Mouse (Mus musculus) G1E (cell line): ENCODE results near the gene Nlrc5. TPM values are rescaled to one million over a fixed set of nuclear protein-coding genes. Genes with fewer than 3 reads are reported as not detected.

Experiments
- ATAC-seq: 2 replicates; pipeline ENCODE4 v1.8.0; 2016; ENCODE audit warnings: mild to moderate bottlenecking; ENCODE audit not compliant: insufficient number of reproducible peaks, poor library complexity, low FRiP score, severe bottlenecking; ENCODE audit errors: extremely low read depth
- DNase-seq: peaks from one replicate; pipeline ENCODE4 v3.0.0; 2012; ENCODE audit warnings: low spot score
- H3K27me3 ChIP-seq: 2 replicates; pipeline ENCODE4 v1.6.1; 2012; ENCODE audit warnings: mild to moderate bottlenecking, low read length, inconsistent platforms; ENCODE audit not compliant: insufficient read depth
- H3K36me3 ChIP-seq: replicated peaks from 2 replicates; pipeline ENCODE3; 2012; ENCODE audit warnings: mild to moderate bottlenecking, inconsistent platforms
- H3K4me1 ChIP-seq: 2 replicates; pipeline ENCODE4 v1.6.1; 2012; ENCODE audit warnings: low read depth, low read length, inconsistent platforms, mixed read lengths; ENCODE audit not compliant: insufficient read depth
- H3K4me3 ChIP-seq: 2 replicates; pipeline ENCODE4 v1.5.1; 2012; ENCODE audit warnings: low read depth, mild to moderate bottlenecking, inconsistent platforms, low read length, moderate library complexity, mixed read lengths
- H3K9me3 ChIP-seq: replicated peaks from 2 replicates; pipeline ENCODE4 v1.6.1; 2012; ENCODE audit warnings: inconsistent platforms
- CTCF ChIP-seq: IDR thresholded peaks from 2 replicates; pipeline ENCODE4 v1.5.1; 2012; ENCODE audit warnings: low read depth, low read length, inconsistent platforms, mixed read lengths
- GATA1 ChIP-seq: IDR thresholded peaks from 2 replicates; pipeline ENCODE4 v1.6.1; 2012; ENCODE audit warnings: borderline replicate concordance, low read length, inconsistent platforms, mixed read lengths
- GATA2 ChIP-seq: IDR thresholded peaks from 2 replicates; pipeline ENCODE4 v1.6.1; 2012; ENCODE audit warnings: low read depth, low read length, inconsistent platforms, borderline replicate concordance
- POLR2AphosphoS5 ChIP-seq: IDR thresholded peaks from 2 replicates; pipeline ENCODE4 v1.6.1; 2012; ENCODE audit warnings: low read depth, low read length, inconsistent platforms; ENCODE audit not compliant: insufficient replicate concordance
- TAL1 ChIP-seq: conservative IDR thresholded peaks from 2 replicates; pipeline ENCODE4 v1.6.1; 2012; ENCODE audit warnings: low read depth, low read length, inconsistent platforms, mixed read lengths
- polyA plus RNA-seq: library from polyadenylated mRNA; stranded (reverse); fragments of >175 nt; gene quantifications from 2 replicates; pipeline ENCODE4 v1.2.3, GENCODE M21; 2012
- total RNA-seq, 2 experiments: library from RNA; stranded (forward) in 1 of 2; stranded (reverse) in 1 of 2; fragments of 200-1000 nt in 1 of 2; fragments of >200 nt in 1 of 2; fragmentation: Nextera tagmentation in 1 of 2; gene quantifications; 2 replicates each; pipeline ENCODE4 v1.2.3; 2014 to 2017

The Nlrc5 gene
- total and polyA plus RNA-seq, 3 experiments: 0.02 to 1.2 TPM; not detected in 1

DNA sequence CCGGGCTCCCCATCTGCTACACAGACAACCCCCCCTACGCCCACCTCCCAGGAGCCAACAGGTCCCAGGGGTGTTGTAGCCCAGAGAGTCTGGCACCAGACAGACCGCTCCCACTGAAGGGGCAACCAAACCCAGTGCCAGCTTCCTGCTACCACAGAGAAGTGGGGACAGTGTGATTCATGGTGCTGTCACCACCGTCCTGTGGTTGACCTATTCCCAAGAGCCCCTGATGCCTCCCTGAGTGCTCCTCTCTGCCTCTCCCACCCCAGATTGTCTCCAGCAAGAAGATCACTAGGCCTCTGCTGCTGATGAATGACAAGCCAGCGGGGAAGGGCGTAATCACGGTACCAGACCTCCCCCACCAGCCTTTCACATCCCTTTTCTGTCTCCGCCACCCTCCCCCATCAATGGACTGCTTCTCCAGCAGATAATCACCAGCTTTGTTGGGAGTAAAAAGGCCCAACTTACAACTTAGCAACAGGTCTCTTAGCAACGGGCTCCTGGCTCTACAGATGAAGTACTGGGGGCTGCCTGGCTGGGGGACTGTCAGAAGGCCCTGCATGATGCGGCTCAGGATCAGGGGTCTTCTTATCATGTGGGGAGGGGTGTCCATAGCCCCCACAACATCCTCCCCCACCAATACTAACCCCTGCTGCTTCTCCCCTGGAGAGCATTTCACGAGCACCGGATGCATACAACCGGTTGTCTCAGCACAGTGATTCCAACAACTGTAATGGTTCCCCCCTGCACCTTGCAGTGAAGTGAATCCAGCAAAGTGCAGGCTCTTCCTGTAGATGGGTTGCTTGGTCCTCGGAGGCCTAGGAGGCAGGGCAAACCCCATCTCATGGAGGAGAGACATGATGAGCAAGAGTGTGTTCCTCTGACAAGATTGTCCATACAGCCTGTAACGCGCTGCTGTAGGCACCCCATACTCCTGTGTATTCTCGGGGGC is 117.6 kb downstream of the Nlrc5 start:
- DNase-seq: no peak

DNA sequence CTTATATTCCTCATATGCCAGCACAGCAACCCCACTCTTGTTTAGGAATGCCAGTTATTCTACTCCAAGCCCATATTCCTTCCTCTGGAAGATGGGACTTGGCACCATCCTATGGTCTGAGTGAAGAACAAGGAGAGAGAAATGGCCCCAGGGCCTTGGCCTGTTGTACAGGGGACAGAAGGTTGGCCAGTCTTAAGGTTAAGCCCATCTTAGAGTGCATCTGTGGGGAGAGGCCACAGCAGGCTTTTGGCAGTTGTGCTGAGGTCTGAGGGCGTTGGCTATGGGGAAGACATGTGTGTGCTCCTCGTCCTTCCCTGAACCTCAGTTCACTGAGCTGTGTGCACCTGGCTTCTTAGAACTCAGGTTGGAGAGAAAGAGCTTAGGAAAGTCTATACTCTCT is 118.5 kb downstream of the Nlrc5 start:
- no peaks in the 10 kb centered on the region for H3K36me3 ChIP-seq
- H3K27me3 ChIP-seq: peaks cover 57% of the 10 kb centered on the region
- TF ChIP-seq TAL1 (no peak), GATA1 (no peak)
- H3K4me1 ChIP-seq: peaks cover 23% of the 10 kb centered on the region
- H3K9me3 ChIP-seq: no peaks in the 10 kb centered on the region
- no peak overlapping the region for H3K4me3 ChIP-seq
- ATAC-seq (no peak), DNase-seq (no peak)

More for the DNA sequence above, 117.6 kb downstream of the Nlrc5 start:
- no peak for TF ChIP-seq POLR2AphosphoS5
- TF ChIP-seq TAL1: no peak
- no peak for TF ChIP-seq GATA2
- no peak for TF ChIP-seq GATA1
- no peak for TF ChIP-seq CTCF
- ATAC-seq: no peak
- Histone ChIP-seq H3K36me3 (no peaks in the 10 kb centered on the region), H3K4me1 (peaks cover 23% of the 10 kb centered on the region), H3K4me3 (no peak overlapping the region), H3K9me3 (no peaks in the 10 kb centered on the region), H3K27me3 (peaks cover 56% of the 10 kb centered on the region)

DNA sequence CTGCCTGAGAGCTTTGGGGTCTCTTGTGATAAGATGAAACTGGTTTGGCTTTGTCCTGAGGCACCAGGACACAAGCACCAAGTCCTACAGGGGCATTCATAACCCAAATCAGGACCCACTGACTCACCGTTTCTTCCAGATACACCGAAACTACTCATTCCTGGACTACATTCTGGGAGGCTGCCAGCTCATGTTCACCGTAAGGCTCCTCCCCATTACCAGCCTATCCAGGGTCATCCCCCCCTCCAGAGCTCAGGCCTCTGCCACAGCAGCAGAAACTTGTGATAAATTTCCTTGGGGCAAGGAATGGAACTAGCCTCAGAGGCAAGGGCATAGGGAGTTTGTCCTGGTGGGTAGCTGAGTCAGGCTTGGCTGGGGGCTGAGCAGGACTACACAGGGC is 123.1 kb downstream of the Nlrc5 start:
- DNase-seq (no peak), ATAC-seq (no peak)
- TF ChIP-seq TAL1: no peak
- TF ChIP-seq GATA2: no peak
- TF ChIP-seq GATA1: no peak
- Histone ChIP-seq H3K4me1 (peaks cover 12% of the 10 kb centered on the region), H3K27me3 (peaks cover 75% of the 10 kb centered on the region), H3K9me3 (no peaks in the 10 kb centered on the region), H3K36me3 (no peaks in the 10 kb centered on the region), H3K4me3 (no peak overlapping the region)

DNA sequence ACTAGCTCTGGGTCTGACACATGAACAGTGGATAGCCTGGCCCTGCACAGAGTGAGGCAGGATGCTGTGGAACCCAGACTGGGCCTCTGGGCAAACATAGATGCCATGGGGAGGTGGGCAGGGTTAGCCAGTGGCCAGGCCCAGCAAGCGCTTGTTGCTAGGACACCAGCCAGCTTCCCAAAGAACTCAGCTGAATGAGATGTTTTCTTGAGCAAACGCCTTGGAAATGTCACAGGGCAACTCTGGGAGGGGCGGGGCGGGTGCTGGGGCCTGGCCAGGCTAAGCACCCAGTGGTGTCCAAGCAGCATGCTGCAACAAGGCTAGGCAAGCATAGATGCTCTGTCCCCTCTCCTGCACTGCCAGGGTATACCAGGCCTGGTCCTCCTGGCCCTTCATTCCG is 127.1 kb downstream of the Nlrc5 start:
- H3K4me1 ChIP-seq: no peaks in the 10 kb centered on the region
- no peak overlapping the region for H3K4me3 ChIP-seq
- H3K36me3 ChIP-seq: no peaks in the 10 kb centered on the region
- no peak for TF ChIP-seq POLR2AphosphoS5
- no peak for TF ChIP-seq GATA2
- TF ChIP-seq GATA1: no peak
- no peak for TF ChIP-seq CTCF
- no peak for TF ChIP-seq TAL1
- ATAC-seq (no peak), DNase-seq (no peak)
- peaks cover 85% of the 10 kb centered on the region for H3K27me3 ChIP-seq
- no peaks in the 10 kb centered on the region for H3K9me3 ChIP-seq

DNA sequence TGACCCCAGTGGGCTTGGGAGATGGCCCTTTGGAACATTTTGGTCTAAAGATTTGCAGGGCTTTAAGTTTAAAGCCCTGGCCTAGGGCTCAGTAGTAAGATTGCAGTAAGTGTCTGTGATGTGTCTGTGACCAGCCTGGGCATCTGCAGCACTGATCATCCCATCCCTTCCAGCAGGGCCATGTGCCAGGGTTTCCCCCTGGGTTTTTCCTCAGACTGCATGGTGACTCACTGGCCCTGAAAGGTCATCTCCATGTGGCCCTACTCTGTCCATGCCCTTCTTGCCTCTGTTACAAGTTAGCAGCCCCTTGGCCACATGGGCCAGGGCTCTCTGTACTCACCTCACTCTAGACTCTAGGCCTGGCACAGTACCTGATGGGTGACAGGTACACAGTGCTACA is 130.3 kb downstream of the Nlrc5 start:
- Histone ChIP-seq H3K36me3 (no peaks in the 10 kb centered on the region), H3K4me3 (no peak overlapping the region), H3K9me3 (no peaks in the 10 kb centered on the region), H3K4me1 (peaks cover 15% of the 10 kb centered on the region), H3K27me3 (peaks cover 74% of the 10 kb centered on the region)
- DNase-seq (no peak), ATAC-seq (no peak)
- TF ChIP-seq GATA1 (no peak), POLR2AphosphoS5 (no peak), TAL1 (no peak), GATA2 (no peak), CTCF (no peak)

DNA sequence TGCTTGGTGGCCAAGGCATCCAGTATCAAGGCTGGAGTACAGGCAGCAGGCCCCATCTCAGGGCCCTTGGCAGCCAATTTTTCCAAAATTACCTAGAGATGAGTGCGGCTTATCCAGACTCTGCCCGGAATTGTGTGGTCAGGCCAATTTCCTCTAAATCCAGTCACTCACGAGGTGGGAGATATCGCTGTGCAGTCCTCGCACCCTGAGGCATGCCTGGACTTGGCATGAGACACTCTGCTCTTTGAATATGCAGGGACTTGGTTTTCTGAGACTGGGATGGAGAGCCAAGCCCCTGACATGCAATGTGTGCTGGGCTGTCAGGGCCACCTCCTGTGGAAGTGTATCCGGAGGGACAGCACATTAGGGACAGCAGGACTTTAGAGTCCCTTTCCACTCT is 131.9 kb downstream of the Nlrc5 start:
- DNase-seq: no peak
- peaks cover 62% of the 10 kb centered on the region for H3K27me3 ChIP-seq
- H3K36me3 ChIP-seq: no peaks in the 10 kb centered on the region
- no peaks in the 10 kb centered on the region for H3K9me3 ChIP-seq
- H3K4me1 ChIP-seq: peaks cover 20% of the 10 kb centered on the region
- no peak overlapping the region for H3K4me3 ChIP-seq
- ATAC-seq: no peak
- TF ChIP-seq GATA1 (no peak), CTCF (no peak), TAL1 (no peak), GATA2 (no peak), POLR2AphosphoS5 (no peak)
